Mouse (Mus musculus) MN1 (cell line): Measurements from ENCODE around the gene Akap3.

Source experiments
- DNase-seq: peaks from one replicate; pipeline ENCODE4 v3.0.0-alpha.2; 2016; ENCODE audit warnings: low spot score

The Akap3 gene

GRCm38 (mm10) chr6:126852881-126853280 is at the start of gene Akap3:
Akap3 (plus strand) TSS chr6:126853098.
- peak; percentile 58 for DNase-seq

- no peak for DNase-seq
These were observed 46.1 kb upstream of the Akap3 start for GRCm38 (mm10) chr6:126806783-126807182.

GRCm38 (mm10) chr6:126808134-126808533 is 44.8 kb upstream of the Akap3 start:
- no peak for DNase-seq

GRCm38 (mm10) chr6:126808561-126808960 is 44.3 kb upstream of the Akap3 start:
- DNase-seq, result no peak

GRCm38 (mm10) chr6:126811481-126811880 is 41.4 kb upstream of the Akap3 start:
- DNase-seq, result no peak

- no peak for DNase-seq
These were observed 37.6 kb upstream of the Akap3 start for GRCm38 (mm10) chr6:126815206-126815750.

GRCm38 (mm10) chr6:126816338-126816737 is 36.6 kb upstream of the Akap3 start:
- no peak for DNase-seq

- peak; percentile 43 for DNase-seq
These were observed 29.8 kb upstream of the Akap3 start for GRCm38 (mm10) chr6:126823087-126823486.

GRCm38 (mm10) chr6:126836628-126837027 is 16.3 kb upstream of the Akap3 start:
- DNase-seq, result no peak

GRCm38 (mm10) chr6:126848712-126849704 is 3.9 kb upstream of the Akap3 start, which contains the start of gene Ndufa9:
Ndufa9 (minus strand) TSS chr6:126849136.
- DNase-seq, result peak; percentile 92

GRCm38 (mm10) chr6:126877118-126877517 is 24.2 kb downstream of the Akap3 start:
- DNase-seq, result no peak

- DNase-seq, result no peak
These were observed 54.5 kb downstream of the Akap3 start for GRCm38 (mm10) chr6:126907378-126907777.

GRCm38 (mm10) chr6:126907876-126908275 is 55.0 kb downstream of the Akap3 start:
- DNase-seq, result no peak

- no peak for DNase-seq
These were observed 57.8 kb downstream of the Akap3 start for GRCm38 (mm10) chr6:126910727-126911126.

GRCm38 (mm10) chr6:126914928-126915327 is 62.0 kb downstream of the Akap3 start:
- no peak for DNase-seq

- no peak for DNase-seq
These were observed 68.4 kb downstream of the Akap3 start, which contains the start of gene Dyrk4 for GRCm38 (mm10) chr6:126921111-126921881. Dyrk4 (minus strand) TSS chr6:126921839.
